Mouse (Mus musculus) ovary, postnatal 10 days (tissue): ENCODE data around the gene Khdrbs1.
A peak's percentile ranks its signal among the peaks of the same experiment; 100 is the strongest.
"Not testable (repeated sequence)": the region's sequence is repeated elsewhere in the genome, so short reads cannot be mapped to it uniquely, and the experiment has no call there.

ENCODE experiments used
- DNase-seq: peaks from one replicate; pipeline ENCODE4 v3.0.0; 2022; ENCODE audit warnings: low spot score

Gene Khdrbs1

DNA sequence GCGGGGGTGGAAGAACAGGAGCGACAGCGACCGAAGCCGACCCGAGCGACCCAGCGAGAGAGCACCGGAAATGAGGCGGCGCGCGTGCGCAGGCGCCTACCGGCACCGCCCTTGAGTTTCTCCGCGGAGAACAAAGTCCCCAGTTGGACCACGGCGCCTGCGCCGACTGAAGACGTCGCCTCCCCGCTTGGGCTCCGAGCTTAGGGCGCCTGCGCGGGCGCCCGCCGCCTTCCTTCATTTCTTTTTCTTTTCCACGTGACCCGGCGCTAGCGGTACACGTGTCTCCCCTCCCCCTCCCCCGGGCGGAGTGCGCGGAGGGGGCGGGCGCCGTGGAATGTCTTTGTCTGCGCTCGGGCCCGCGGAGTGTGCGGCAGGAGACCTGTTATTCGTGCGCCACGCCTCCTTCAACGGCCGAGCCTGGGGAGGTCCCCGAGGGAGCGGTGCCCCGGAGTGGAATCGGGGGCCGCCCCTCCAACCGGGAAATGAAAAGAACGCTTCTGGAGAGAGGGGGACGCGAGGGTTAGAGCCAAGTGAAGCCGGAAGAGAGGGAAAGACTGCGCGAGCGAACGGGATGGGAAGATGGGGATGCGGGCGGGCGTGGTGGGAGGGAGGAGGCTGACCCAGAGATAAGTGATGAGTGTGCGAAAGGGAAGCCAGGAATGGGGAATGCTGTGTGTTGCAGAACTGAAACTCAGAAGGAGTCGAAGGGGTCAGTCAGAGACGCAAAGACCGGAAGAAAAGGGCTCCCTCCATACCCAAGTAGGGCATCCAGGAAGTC lies at the start of gene Khdrbs1:
Khdrbs1 (minus strand) TSS at position 72 of the 778 bp plus-strand sequence.
- DNase-seq: peak; percentile 90

DNA sequence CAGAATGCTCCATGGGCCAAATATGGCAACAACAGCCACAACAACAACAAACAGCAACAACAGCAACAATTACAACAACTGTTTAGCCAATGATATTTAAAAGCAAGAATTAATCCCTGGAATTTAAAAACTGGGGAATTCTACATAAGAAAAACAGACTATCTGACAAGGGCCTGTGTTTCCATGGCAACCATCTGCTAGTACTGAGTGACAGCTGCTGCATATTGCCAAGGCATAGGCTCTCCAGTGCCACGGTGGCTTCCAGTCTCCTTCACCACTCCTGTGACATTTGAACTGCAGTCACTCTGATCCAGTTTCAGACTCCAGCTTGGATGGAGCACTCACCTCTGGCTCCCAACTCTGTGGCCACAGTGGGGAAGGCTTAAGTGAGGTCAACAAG lies 49.3 kb upstream of the Khdrbs1 start:
- no peak for DNase-seq

DNA sequence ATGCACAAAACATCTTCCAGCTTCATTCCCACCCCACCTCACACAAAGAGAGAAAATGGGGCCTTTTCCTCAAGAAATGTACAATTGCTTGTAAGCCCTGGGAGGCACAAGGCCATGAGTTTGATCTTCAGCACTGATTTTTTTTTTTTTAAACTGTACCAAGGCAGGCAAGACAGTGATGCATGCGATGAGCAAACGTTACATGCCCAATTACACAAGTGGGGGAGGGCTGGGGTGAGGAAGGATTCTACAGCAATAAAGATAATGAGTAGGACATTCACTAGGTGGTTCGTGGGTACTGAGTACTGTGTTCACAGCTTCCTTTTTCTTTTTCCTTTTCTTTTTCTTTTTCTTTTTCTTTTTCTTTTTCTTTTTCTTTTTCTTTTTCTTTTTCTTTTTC lies 48.4 kb upstream of the Khdrbs1 start:
- DNase-seq: no peak

DNA sequence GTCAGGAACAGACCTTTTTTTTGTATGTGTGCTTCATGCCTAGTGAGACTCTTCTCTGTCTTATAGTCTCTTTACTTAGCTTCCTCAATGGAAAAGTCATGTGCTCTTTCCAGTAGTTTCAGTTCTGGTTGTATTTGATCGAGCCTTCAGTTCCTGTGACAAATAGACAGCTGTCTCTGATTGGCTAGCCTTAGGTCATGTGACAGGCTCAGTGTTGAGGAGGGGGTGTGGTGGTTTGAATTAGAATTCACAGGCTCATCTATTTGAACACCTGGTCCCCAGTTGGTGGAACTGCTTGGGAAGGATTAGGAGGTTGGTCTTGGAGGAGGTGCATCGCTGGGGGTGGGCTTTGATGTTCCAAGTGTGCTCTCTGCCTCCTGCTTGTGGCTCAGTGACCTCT lies 47.5 kb upstream of the Khdrbs1 start:
- no peak for DNase-seq

DNA sequence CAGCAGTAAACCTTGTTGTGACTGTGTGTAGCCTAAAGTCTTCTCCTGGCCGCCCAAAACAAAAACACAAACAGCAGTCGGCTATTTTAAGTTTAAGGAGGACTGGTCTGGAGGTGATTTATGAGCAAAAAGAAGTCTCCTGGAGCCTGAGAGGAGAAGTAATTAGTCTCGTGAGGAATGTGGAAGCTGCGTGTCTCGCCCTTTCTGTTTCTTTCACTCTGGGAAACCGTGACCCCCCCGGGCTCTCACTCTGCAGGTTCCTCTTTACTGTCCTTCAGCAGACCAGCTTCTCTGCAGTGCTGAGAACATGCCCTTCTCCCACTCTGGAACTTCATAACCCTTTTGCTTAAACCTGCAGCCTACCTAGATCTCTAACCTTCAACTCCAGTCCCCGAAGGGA lies 46.6 kb upstream of the Khdrbs1 start:
- DNase-seq: no peak

DNA sequence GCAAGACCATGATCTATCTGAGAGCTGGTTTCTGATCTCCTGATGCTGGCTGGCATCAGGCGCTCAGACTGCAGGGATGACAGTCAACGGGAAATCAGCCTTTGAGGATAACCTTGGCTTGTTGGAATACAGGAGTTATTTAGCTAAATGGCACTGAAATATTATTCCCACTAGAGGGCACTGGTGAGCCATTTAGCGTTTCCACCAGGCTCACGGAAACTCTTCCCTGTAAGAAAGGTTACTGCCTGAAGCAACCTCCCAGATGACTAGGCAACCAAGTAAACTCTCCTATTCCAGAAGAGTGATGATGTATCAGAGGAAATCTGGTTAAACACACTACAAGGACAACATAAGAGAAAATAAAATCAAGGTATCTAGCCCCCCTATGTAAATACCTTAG lies 43.1 kb upstream of the Khdrbs1 start:
- DNase-seq: no peak

DNA sequence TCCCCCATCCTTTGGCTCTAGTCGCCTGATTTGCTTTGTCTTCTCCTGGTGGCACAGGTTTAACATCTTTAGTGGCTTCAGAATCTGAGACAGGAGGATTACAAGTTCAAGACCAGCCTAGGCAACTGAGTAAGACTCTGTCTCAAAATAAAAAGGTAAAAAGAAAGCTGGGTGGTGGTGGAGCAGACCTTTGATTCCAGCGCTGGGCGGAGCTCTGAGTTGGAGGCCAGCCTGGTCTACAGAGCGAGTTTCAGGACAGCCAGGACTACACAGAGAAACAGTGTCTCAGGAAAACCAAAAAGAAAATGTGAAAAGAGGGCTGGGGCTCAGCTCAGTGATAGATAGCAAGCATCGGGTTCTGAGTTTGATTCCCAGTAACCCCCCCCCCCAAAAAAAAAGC lies 41.4 kb upstream of the Khdrbs1 start:
- DNase-seq: no peak

DNA sequence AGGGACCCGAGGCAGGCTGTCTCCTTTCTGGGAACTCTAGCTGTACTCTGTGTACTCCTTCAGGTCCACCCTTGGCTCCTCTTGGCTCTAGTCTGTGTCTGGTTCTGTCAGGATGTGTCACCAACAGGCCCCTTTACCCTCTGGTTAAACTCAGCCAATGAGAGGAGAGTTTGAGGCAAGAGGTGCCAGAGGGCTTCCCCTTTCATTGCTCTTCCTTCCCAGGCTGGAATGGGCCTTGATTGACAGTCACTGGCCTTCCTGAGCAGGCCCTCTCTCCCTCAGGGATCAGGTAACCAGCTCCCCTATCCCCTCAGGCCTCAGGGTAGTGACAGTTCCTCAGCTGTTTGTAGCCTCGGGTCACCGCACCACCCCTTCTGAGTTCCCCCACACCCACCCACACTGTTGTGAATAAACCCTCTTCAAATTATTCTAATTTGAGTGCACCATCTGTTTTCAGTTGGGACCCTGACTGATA lies 40.8 kb upstream of the Khdrbs1 start:
- no peak for DNase-seq

DNA sequence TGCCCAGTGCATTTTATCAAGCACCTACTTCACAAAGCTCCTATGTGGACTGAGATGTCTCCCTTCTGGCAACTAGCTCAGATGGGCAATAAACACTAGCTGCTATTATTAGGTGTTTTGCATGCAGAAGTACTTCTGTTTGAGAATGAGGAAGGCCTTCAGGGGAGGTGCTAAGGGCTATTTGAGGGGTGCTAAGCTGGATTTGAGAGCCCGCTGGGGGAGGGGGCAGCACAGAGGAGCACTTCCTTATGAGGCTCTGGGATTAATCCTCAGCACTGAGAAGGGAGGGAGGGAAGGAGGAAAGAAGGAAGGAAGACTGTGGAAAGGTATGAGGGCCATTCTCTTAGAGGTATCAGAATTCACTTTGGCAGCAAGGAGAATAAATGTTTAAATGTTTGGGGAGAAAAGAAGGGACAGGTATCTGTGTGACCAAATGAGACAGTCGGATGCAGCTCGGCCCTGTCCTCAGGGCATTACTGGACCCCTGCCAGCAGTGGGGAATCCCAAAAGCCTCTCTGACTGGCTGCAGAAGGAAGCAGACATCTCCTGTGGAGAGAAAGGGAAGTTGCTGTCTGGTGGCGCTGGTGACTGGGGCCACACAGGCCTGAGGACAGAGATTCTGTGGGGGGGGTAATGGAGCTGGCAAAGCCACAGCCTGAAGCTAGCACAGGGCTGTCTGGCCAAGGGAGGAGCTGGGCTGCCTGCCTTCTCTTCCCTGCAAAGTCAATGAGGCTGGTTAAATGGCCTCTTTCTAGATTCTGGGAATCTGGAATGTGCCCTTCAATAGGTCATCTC lies 40.0 kb upstream of the Khdrbs1 start:
- no peak for DNase-seq

DNA sequence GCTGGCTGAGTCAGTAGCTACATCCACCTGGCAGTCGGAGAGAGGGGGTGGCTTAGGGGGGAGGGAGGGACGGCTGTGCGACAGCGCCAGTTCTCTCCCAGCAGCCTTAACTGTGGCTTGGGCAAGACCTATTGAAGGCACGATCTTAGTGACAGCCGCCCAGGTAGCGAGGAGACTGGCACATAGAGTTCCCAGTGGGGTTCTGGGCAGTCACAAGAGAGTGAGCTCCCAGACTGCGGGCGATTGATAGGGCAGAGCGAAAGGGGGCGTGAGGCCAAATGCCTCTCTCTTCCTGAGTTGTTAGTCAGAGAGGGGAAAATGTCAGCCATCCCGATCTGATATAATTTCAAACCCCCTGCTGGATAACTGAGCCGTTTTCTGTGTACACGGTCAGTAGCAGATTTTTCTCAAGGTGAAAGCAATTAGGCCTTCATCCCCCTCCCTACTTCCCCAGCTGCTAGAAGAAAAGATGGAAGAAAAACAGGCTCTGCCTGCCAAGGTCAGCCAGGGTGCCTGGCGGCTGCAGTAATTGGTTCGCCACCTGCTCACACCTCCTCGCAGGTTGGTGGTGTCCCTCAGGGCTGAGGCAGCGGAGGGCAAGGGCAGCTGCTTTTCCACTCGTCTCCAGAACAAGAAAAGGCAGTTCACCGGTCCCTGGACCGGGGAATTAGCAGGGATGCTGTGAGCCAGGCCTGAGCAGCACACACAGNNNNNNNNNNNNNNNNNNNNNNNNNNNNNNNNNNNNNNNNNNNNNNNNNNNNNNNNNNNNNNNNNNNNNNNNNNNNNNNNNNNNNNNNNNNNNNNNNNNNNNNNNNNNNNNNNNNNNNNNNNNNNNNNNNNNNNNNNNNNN lies 29.8 kb upstream of the Khdrbs1 start:
- no peak for DNase-seq

DNA sequence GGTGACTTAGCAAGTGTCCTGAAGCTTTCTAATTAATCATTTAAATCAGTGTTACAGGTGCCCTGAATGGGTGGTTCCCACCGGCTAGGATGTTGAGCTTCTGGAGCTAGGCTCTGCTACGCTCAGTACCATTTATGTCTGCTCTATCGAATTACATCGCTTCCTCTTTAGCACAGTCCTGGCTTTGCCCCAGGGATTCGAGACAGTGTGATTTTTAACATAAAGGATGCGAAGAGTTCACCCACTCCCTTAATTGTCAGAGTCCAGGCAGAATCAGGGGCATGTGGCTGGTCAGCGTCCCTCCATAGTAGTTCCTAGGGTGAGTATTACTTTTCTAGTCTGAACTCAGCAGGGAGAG lies 29.2 kb upstream of the Khdrbs1 start:
- DNase-seq: no peak

DNA sequence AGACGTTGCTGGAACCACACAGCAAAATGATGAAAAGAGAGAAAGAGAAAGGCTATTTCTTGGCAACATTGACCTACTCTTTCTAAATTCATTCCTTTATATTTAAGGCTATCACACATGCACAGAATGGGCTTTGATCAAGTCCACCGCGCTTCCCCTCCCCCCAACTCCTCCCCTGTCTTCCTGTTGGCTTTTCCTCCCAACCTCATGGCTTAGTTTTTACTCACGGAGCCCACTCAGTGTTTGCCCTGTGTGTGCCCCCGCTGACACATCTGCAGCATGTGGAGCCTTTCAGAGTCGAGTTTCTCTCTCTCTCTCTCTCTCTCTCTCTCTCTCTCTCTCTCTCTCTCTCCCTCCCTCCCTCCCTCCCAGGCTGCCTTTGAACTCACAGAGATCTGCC lies 28.5 kb upstream of the Khdrbs1 start:
- DNase-seq: no peak

DNA sequence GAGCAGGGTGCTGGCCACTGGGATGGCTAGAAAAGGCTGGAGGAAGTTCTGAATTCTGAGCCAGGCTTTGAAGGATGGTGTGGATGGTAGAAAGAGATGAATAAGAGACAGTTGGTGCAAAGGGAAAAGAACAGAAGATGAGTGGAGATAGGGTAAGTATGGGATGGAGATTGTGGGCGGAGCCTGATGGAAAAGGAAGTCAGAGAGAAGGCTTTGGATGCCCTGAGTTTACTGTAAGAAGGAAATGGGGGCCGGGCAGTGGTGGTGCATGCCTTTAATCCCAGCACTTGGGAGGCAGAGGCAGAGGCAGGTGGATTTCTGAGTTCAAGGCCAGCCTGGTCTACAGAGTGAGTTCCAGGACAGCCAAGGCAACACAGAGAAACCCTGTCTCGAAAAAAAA lies 26.6 kb upstream of the Khdrbs1 start:
- DNase-seq: not testable (repeated sequence)

DNA sequence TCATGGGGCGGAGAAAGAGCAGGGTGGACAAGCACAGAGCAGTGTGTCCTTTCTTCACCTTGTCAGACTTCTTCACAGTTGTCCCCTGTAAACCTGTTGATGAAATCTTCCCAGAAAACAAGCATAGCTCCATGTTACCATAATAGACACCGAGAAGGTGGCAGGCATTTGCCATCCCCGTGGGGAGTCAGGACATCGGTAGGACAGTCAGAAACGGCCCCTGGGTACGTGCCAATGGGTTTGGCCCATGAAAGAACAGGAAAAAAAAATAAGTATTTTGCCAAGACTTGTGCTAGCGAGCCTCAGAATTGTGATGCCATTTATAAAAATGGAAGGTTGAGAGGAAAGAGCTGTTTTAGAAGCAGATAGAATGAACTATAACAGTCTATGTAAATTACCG lies 25.7 kb upstream of the Khdrbs1 start:
- DNase-seq: no peak

DNA sequence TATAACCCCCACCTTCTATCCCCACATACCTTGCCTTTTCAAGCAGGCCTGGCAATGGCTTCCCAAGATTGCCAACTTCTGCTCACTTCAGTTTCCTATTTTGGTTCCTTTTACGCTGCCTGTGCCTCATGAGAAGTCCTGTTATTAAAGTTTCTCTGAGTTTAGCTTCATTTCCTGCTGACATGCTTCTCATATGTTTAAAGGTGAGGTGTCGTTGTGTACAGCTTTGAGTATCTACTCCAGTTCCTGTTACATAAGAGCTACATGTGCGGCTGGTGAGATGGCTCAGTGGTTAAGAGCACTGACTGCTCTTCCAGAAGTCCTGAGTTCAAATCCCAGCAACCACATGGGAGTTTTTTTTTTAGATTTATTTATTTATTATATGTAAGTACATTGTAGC lies 23.2 kb upstream of the Khdrbs1 start:
- DNase-seq: no peak

DNA sequence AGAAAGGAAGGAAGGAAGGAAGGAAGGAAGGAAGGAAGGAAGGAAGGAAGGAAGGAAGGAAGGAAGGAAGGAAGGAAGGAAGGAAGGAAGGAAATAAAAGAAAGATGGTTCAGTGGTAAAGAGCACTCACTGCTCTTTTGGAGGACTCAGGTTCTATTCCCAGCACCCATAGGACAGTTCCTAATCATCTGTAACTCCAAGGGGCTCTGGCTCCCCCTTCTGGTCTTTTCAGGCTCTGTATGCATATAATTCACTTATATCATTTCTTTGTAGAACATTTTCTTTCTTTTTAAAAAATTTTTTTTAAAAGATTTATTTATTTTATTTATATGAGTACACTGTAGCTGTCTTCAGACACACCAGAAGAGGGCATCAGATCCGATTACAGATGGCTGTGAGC lies 20.4 kb upstream of the Khdrbs1 start:
- DNase-seq: not testable (repeated sequence)

DNA sequence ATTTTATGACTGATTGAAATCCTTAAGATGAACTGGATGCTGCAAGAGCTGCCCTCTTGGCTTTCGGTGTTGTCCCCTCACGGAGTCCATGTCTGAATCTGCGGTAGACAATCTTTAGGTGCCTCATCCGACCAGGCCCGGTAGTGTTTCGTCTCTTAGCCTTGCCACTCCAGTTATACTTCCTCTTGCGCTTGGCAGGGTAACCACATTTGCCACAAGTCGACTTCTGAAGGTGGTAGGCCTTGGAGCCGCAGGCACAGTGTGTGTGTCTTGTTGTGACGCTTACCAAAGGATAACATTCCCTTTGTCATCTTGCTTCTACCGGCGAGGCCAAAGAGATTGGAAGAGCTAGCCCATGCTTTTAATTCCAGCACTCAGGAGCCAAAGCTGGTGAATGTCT lies 19.5 kb upstream of the Khdrbs1 start:
- no peak for DNase-seq

DNA sequence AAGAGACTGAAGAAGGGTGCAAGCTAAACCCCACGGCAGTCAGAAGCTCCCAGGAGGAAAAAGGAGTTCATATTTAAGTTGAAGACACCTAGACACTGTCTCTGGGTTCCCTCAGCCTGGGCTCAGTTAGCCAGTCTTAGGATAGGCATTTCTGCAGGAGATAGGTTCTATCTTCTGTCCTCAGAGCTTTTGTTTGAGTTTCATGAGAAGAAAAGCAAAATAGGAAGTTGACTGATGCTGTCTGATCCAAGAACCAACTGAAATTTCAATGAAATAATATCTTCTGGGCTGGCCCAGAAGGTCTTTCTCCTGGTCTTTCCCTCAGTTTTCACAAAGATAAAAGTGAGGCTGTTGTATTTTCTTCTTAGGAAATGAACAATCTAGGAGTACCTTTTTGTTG lies 13.4 kb upstream of the Khdrbs1 start:
- DNase-seq: no peak

DNA sequence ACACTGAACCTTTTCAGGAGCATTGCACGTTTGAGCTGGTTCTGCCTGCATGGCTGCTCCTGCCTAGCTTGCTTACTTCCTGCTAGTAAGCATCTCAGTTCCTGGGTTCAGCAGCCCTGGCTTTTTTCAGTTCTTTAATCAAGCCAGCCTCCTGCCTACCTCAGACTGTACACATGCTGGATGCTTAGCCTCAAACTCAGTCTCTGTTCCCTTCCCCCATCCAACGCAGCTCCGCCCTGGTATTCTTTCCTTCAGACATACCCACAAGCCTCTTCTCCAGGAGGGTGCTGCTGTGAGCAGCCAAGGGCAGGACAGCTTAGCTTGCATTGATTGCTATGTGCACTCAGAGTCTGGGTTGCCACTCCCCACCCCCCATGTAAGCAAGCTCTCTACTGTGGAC lies 12.6 kb upstream of the Khdrbs1 start:
- no peak for DNase-seq

DNA sequence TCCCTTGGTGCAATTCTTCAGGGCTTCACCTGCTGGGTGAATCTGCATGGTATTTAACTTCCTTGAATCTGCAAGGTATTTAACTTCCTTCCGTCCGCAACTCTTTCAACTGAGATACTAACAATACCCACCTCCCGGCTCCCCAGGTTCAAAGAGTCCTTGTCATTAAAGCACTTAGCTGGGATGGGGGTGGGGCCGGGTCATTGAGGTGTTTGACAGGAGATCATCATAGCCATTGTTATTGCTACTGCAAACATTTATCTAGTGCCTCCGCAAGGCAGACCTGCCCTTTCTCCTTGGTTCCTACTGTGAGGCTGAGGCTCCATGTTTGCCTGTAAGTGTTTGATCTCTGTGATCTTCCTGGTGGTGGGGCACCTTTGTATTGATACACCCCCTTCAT lies 8.3 kb upstream of the Khdrbs1 start:
- DNase-seq: no peak

DNA sequence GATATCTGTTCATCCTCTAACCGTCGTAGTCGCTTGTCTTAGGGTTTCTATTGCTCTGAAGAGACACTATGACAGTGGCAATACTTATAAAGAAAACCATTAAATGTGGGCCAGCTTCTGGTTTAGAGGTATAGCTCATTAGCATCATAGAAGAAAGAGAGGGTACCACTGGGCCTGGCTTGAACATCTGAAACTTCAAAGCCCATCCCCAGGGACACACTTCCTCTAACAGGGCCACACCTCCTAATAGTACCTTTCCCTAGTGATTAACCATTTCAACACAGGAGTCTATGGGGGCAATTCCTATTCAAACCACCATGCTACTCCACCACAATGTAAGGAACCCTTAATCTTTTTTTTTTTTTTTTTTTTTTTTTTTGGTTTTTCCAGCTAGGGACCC lies 4.5 kb upstream of the Khdrbs1 start:
- DNase-seq: no peak

DNA sequence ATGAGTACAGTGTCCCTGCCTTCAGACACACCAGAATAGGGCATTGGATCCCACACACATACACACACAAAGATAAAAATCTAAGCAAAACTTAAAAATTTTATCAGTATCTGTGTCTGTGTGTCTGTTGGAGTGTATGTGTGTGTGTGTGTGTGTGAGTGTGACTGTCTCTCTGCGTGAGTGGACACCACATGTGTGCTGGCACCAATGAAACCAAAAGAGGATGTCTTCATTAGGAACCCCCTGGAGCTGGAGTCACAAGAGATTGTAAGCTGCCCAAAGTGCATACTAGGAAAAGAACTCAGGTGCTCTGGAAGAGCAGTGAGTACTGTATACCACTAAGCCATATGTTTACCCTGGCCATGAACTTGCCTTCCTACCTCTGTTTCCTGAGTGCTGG lies 4.0 kb upstream of the Khdrbs1 start:
- DNase-seq: no peak

DNA sequence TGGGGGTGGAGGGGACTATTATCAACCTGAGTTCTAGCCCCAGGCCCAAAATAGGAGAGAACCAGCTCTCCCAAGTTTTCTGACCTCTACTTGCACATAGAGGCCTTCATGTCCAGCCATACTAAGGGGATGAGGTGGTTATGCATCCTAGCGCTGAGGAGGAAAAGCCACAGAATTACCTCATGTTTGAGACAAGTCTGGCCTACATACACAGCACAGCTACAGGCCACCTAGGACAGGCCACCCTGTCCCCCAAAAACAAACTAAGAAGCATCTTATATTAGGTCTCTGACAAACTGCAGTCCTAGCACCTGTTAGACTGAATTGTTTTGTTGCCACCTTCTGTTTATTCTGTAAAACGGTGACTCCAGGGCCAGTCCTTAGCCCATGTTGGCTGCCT lies 1.4 kb upstream of the Khdrbs1 start:
- DNase-seq: no peak
